Mouse (Mus musculus) embryonic facial prominence, embryonic 14.5 days (tissue): ENCODE results near the gene Clk3. TPM values are rescaled to one million over a fixed set of nuclear protein-coding genes. Genes with fewer than 3 reads are reported as not detected.

Source experiments
- ATAC-seq: fragments of 200-750 bp; cut with Nextera tagmentation; 2 replicates; pipeline ENCODE4 v1.8.0; 2017; ENCODE audit warnings: low read depth, moderate number of reproducible peaks, moderate TSS enrichment
- DNase-seq: peaks from one replicate; pipeline ENCODE4 v3.0.0-alpha.2; 2015; ENCODE audit warnings: low spot score
- H3K27ac ChIP-seq: fragments of 300-500 bp; sonication (generic); replicated peaks from 2 replicates; pipeline ENCODE4 v1.5.1; 2014; ENCODE audit warnings: low read depth, mild to moderate bottlenecking, low read length, moderate library complexity
- H3K27me3 ChIP-seq: fragments of 300-500 bp; sonication (generic); replicated peaks from 2 replicates; pipeline ENCODE4 v1.6.1; 2014; ENCODE audit warnings: low read length; ENCODE audit not compliant: control insufficient read depth, insufficient read depth
- H3K36me3 ChIP-seq: fragments of 300-500 bp; sonication (generic); 2 replicates; pipeline ENCODE4 v1.6.1; 2014; ENCODE audit warnings: low read length, mixed read lengths; ENCODE audit not compliant: control insufficient read depth, insufficient read depth
- H3K4me1 ChIP-seq: fragments of 300-500 bp; sonication (generic); 2 replicates; pipeline ENCODE4 v1.6.1; 2014; ENCODE audit warnings: antibody characterized with exemption, low read length; ENCODE audit not compliant: control insufficient read depth, insufficient read depth
- H3K4me2 ChIP-seq: fragments of 300-500 bp; sonication (generic); 2 replicates; pipeline ENCODE4 v1.6.1; 2014; ENCODE audit warnings: low read depth, mild to moderate bottlenecking, low read length, moderate library complexity, mixed read lengths
- H3K4me3 ChIP-seq: fragments of 300-500 bp; sonication (generic); 2 replicates; pipeline ENCODE4 v1.5.1; 2014; ENCODE audit warnings: low read depth, mild to moderate bottlenecking, low read length
- H3K9ac ChIP-seq: fragments of 300-500 bp; sonication (generic); 2 replicates; pipeline ENCODE4 v1.6.1; 2014; ENCODE audit warnings: low read depth, mild to moderate bottlenecking, low read length, moderate library complexity, mixed read lengths
- H3K9me3 ChIP-seq: fragments of 300-500 bp; sonication (generic); 2 replicates; pipeline ENCODE4 v1.6.1; 2016; ENCODE audit warnings: low read length; ENCODE audit not compliant: control insufficient read depth
- WGBS: fragments of 180-500 bp; shearing (Covaris S2); extraction: QIAGEN DNeasy Blood & Tissue Kit; methylation state at CpG from one replicate; pipeline ENCODE4 v1.1.7; 2014; 5-methylcytosine and 5-hydroxymethylcytosine counted together
- polyA plus RNA-seq: library from polyadenylated mRNA; unstranded; fragments of >200 nt; fragmentation: Nextera tagmentation; extraction: Ambion mirVana; gene quantifications from 2 replicates; pipeline ENCODE4 v1.2.1, GENCODE M21; 2014

The Clk3 gene
- polyA plus RNA-seq, 1 experiment from 2014 or later, result 54.7 TPM

- DNase-seq (no peak), ATAC-seq (no peak)
- H3K4me1 ChIP-seq, result peaks cover 8% of the 10 kb centered on the region
- no peak overlapping the region for H3K4me2 ChIP-seq
- no peak overlapping the region for H3K27ac ChIP-seq
- H3K27me3 ChIP-seq, result no peaks in the 10 kb centered on the region
- 79% methylated on average over 3 of the region's 3 CpGs for WGBS
- peaks cover 5% of the 10 kb centered on the region; the same call in 1 of the 2 replicates for H3K9me3 ChIP-seq
- no peak overlapping the region for H3K9ac ChIP-seq
- no peak overlapping the region for H3K4me3 ChIP-seq
- H3K36me3 ChIP-seq, result no peaks in the 10 kb centered on the region
These were observed 59.2 kb downstream of the Clk3 start for GRCm38 (mm10) chr9:57706496-57706895.

Other genes starting within 250 kb of the Clk3 start
- gene Cox5a, start 244.6 kb downstream of the Clk3 start, polyA plus RNA-seq, result 479 and 555 TPM in 2 replicates
- 21.1 and 24.2 TPM in 2 replicates for gene Fam219b, start 228.3 kb downstream of the Clk3 start, polyA plus RNA-seq
- 40.4 and 44.5 TPM in 2 replicates for gene Mpi, start 213.1 kb downstream of the Clk3 start, polyA plus RNA-seq
- gene Scamp2, start 204.9 kb downstream of the Clk3 start, polyA plus RNA-seq, result 79.4 and 81.4 TPM in 2 replicates
- gene Ulk3, start 176.4 kb downstream of the Clk3 start, polyA plus RNA-seq, result 9.4 and 11.4 TPM in 2 replicates
- not detected in 2 replicates for gene Cplx3, start 159.6 kb downstream of the Clk3 start, polyA plus RNA-seq
- gene Lman1l, start 145.1 kb downstream of the Clk3 start, polyA plus RNA-seq, result not detected in 2 replicates
- 25.7 and 26.6 TPM in 2 replicates for gene Csk, start 112.2 kb downstream of the Clk3 start, polyA plus RNA-seq
- not detected in 2 replicates for gene Cyp1a2, start 82.2 kb downstream of the Clk3 start, polyA plus RNA-seq
- gene Cyp1a1, start 77.9 kb downstream of the Clk3 start, polyA plus RNA-seq, result 0.08 TPM in 1 of 2 replicates, not detected in the other
- gene Edc3, start 57.3 kb downstream of the Clk3 start, polyA plus RNA-seq, result 22.1 and 25.0 TPM in 2 replicates
- gene Arid3b, start 70.9 kb upstream of the Clk3 start, polyA plus RNA-seq, result 3.8 and 4.1 TPM in 2 replicates
- 85.0 and 99.3 TPM in 2 replicates for gene Ubl7, start 145.1 kb upstream of the Clk3 start, polyA plus RNA-seq
- gene Sema7a, start 174.3 kb upstream of the Clk3 start, polyA plus RNA-seq, result 1.2 TPM in 2 replicates
- 5.9 and 7.0 TPM in 2 replicates for gene Cyp11a1, start 240.6 kb upstream of the Clk3 start, polyA plus RNA-seq